Mouse (Mus musculus) limb, embryonic 11.5 days (tissue): Measurements from ENCODE around the gene Tubal3. TPM values are rescaled to one million over a fixed set of nuclear protein-coding genes. Genes with fewer than 3 reads are reported as not detected.

ENCODE experiments used
- ATAC-seq: fragments of 200-750 bp; cut with Nextera tagmentation; 2 replicates; pipeline ENCODE4 v1.8.0; 2017; ENCODE audit warnings: low read depth; ENCODE audit not compliant: insufficient number of reproducible peaks, low FRiP score, low TSS enrichment
- DNase-seq: peaks from one replicate; pipeline ENCODE4 v3.0.0-alpha.2; 2015; ENCODE audit warnings: low spot score
- H3K27ac ChIP-seq: fragments of 300-500 bp; sonication (generic); replicated peaks from 2 replicates; pipeline ENCODE4 v1.5.1; 2014; ENCODE audit warnings: low read depth, mild to moderate bottlenecking, low read length
- H3K27me3 ChIP-seq: fragments of 300-500 bp; sonication (generic); 2 replicates; pipeline ENCODE4 v1.6.1; 2014; ENCODE audit warnings: mild to moderate bottlenecking, low read length, mixed read lengths; ENCODE audit not compliant: control insufficient read depth, insufficient read depth
- H3K36me3 ChIP-seq: fragments of 300-500 bp; sonication (generic); 2 replicates; pipeline ENCODE4 v1.6.1; 2014; ENCODE audit warnings: mild to moderate bottlenecking, low read length, moderate library complexity, mixed read lengths; ENCODE audit not compliant: control insufficient read depth, insufficient read depth
- H3K4me1 ChIP-seq: fragments of 300-500 bp; sonication (generic); 2 replicates; pipeline ENCODE4 v1.6.1; 2014; ENCODE audit warnings: low read length, mixed read lengths; ENCODE audit not compliant: control insufficient read depth, insufficient read depth
- H3K4me2 ChIP-seq: fragments of 300-500 bp; sonication (generic); 2 replicates; pipeline ENCODE4 v1.6.1; 2014; ENCODE audit warnings: low read depth, mild to moderate bottlenecking, moderate library complexity; ENCODE audit not compliant: severe bottlenecking
- H3K4me3 ChIP-seq: fragments of 300-500 bp; sonication (generic); 2 replicates; pipeline ENCODE4 v1.5.1; 2014; ENCODE audit warnings: low read depth, low read length
- H3K9ac ChIP-seq: fragments of 300-500 bp; sonication (generic); 2 replicates; pipeline ENCODE4 v1.6.1; 2014; ENCODE audit warnings: mild to moderate bottlenecking, low read length
- H3K9me3 ChIP-seq: fragments of 300-500 bp; sonication (generic); 2 replicates; pipeline ENCODE4 v1.6.1; 2016; ENCODE audit warnings: low read length; ENCODE audit not compliant: control insufficient read depth
- WGBS: fragments of 180-500 bp; shearing (Covaris S2); extraction: QIAGEN DNeasy Blood & Tissue Kit; methylation state at CpG from one replicate; pipeline ENCODE4 v1.1.7; 2014; 5-methylcytosine and 5-hydroxymethylcytosine counted together
- microRNA-seq: library from miRNA; unstranded; fragments of <30 nt; microRNA quantifications from one replicate; pipeline ENCODE4, GENCODE M21; 2016
- polyA plus RNA-seq: library from polyadenylated mRNA; unstranded; fragments of >200 nt; fragmentation: Nextera tagmentation; extraction: Ambion mirVana; gene quantifications from 2 replicates; pipeline ENCODE4 v1.2.1, GENCODE M21; 2014

The Tubal3 gene
- polyA plus RNA-seq, 1 experiment from 2014 or later = not detected

GRCm38 (mm10) chr13:3944699-3945098, 26.6 kb downstream of the Tubal3 start:
- DNase-seq (peak; percentile 34), ATAC-seq (0 out of 2 replicates have a peak, but pooled peaks have one; percentile 32)
- H3K36me3 ChIP-seq = no peaks in the 10 kb centered on the region
- no peaks in the 10 kb centered on the region for H3K9me3 ChIP-seq
- 44% methylated on average over 7 of the region's 7 CpGs for WGBS
- no peaks in the 10 kb centered on the region for H3K4me1 ChIP-seq
- H3K9ac ChIP-seq = no peak overlapping the region
- no peak overlapping the region for H3K27ac ChIP-seq
- H3K4me3 ChIP-seq = no peak overlapping the region
- no peaks in the 10 kb centered on the region for H3K27me3 ChIP-seq
- H3K4me2 ChIP-seq = no peak overlapping the region

- no peak within 1 kb of the TSS for H3K4me3 ChIP-seq
- DNase-seq = no peak
- no peak for ATAC-seq
- H3K4me2 ChIP-seq = no peak within 1 kb of the TSS
- WGBS = 65% methylated on average over 2 of the region's 2 CpGs
- H3K27me3 ChIP-seq = no peaks in the 10 kb centered on the region
- H3K9ac ChIP-seq = no peak within 1 kb of the TSS
- H3K27ac ChIP-seq = no peak within 1 kb of the TSS
- no peaks in the 10 kb centered on the region for H3K9me3 ChIP-seq
- H3K36me3 ChIP-seq = no peaks in the 10 kb centered on the region
- no peaks in the 10 kb centered on the region for H3K4me1 ChIP-seq
Observed at GRCm38 (mm10) chr13:3945249-3945648, 27.2 kb downstream of the Tubal3 start, which contains the start of gene Ucn3. Gene Ucn3 (minus strand): TSS chr13:3945349.

GRCm38 (mm10) chr13:3947267-3947666, 29.2 kb downstream of the Tubal3 start:
- DNase-seq (no peak), ATAC-seq (no peak)
- 90% methylated on average over 4 of the region's 4 CpGs for WGBS
- no peaks in the 10 kb centered on the region for H3K9me3 ChIP-seq
- H3K36me3 ChIP-seq = no peaks in the 10 kb centered on the region
- H3K27ac ChIP-seq = no peak overlapping the region
- no peak overlapping the region for H3K9ac ChIP-seq
- H3K4me3 ChIP-seq = no peak overlapping the region
- H3K4me2 ChIP-seq = no peak overlapping the region
- no peaks in the 10 kb centered on the region for H3K27me3 ChIP-seq
- no peaks in the 10 kb centered on the region for H3K4me1 ChIP-seq

- Histone ChIP-seq H3K4me2 (no peak overlapping the region), H3K27me3 (no peaks in the 10 kb centered on the region), H3K4me3 (no peak overlapping the region), H3K36me3 (no peaks in the 10 kb centered on the region), H3K27ac (no peak overlapping the region), H3K9ac (no peak overlapping the region), H3K4me1 (no peaks in the 10 kb centered on the region), H3K9me3 (no peaks in the 10 kb centered on the region)
- DNase-seq (no peak), ATAC-seq (no peak)
- 91% methylated on average over 4 of the region's 4 CpGs for WGBS
Observed at GRCm38 (mm10) chr13:3949477-3949876, 31.4 kb downstream of the Tubal3 start.

GRCm38 (mm10) chr13:3951198-3951914, 33.3 kb downstream of the Tubal3 start:
- no peaks in the 10 kb centered on the region for H3K36me3 ChIP-seq
- H3K9me3 ChIP-seq = no peaks in the 10 kb centered on the region
- no peak overlapping the region for H3K4me2 ChIP-seq
- ATAC-seq = no peak
- H3K27me3 ChIP-seq = no peaks in the 10 kb centered on the region
- no peak overlapping the region for H3K27ac ChIP-seq
- no peaks in the 10 kb centered on the region for H3K4me1 ChIP-seq
- H3K4me3 ChIP-seq = no peak overlapping the region
- DNase-seq = no peak
- no peak overlapping the region for H3K9ac ChIP-seq
- 80% methylated on average over 6 of the region's 6 CpGs for WGBS

- H3K27me3 ChIP-seq = no peaks in the 10 kb centered on the region
- WGBS = 90% methylated on average over 4 of the region's 4 CpGs
Observed at GRCm38 (mm10) chr13:3968849-3969248, 50.8 kb downstream of the Tubal3 start.

More at GRCm38 (mm10) chr13:3968849-3969248, 50.8 kb downstream of the Tubal3 start:
- no peaks in the 10 kb centered on the region for H3K36me3 ChIP-seq
- no peak overlapping the region for H3K27ac ChIP-seq
- H3K9me3 ChIP-seq = no peaks in the 10 kb centered on the region
- DNase-seq = no peak
- no peak overlapping the region for H3K4me3 ChIP-seq
- H3K4me2 ChIP-seq = no peak overlapping the region
- ATAC-seq = no peak
- H3K4me1 ChIP-seq = no peaks in the 10 kb centered on the region
- no peak overlapping the region for H3K9ac ChIP-seq

Small RNA genes within 50 kb of the gene (microRNA-seq; reads per million reads assigned to microRNA genes)
- not detected for gene Gm22460

Other genes starting within 250 kb of the Tubal3 start
- 0.27 and 0.96 TPM in 2 replicates for gene Calml3, start 114.0 kb upstream of the Tubal3 start, polyA plus RNA-seq
- not detected in 2 replicates for gene Calm4, start 80.5 kb upstream of the Tubal3 start, polyA plus RNA-seq
- not detected in 2 replicates for gene Calm5, start 64.1 kb upstream of the Tubal3 start, polyA plus RNA-seq
- gene Net1, start 54 bp upstream of the Tubal3 start, polyA plus RNA-seq = 95.9 and 101 TPM in 2 replicates
- gene Ucn3, start 27.1 kb downstream of the Tubal3 start, polyA plus RNA-seq = not detected in 2 replicates
- 0.16 and 0.33 TPM in 2 replicates for gene Akr1c14, start 130.7 kb downstream of the Tubal3 start, polyA plus RNA-seq
- not detected in 2 replicates for gene Akr1c18, start 232.4 kb downstream of the Tubal3 start, polyA plus RNA-seq